Mouse (Mus musculus) neural tube, embryonic 11.5 days (tissue): ENCODE measurements around the gene Olfr15. TPM values are rescaled to one million over a fixed set of nuclear protein-coding genes. Genes with fewer than 3 reads are reported as not detected.
"Not testable (repeated sequence)": the region's sequence is repeated elsewhere in the genome, so short reads cannot be mapped to it uniquely, and the experiment has no call there.

Source experiments
- ATAC-seq: fragments of 200-750 bp; cut with Nextera tagmentation; 2 replicates; pipeline ENCODE4 v1.8.0; 2017; ENCODE audit warnings: moderate number of reproducible peaks, mild to moderate bottlenecking, moderate TSS enrichment, moderate library complexity; ENCODE audit not compliant: insufficient read depth, low FRiP score, low TSS enrichment
- DNase-seq: peaks from one replicate; pipeline ENCODE4 v3.0.0-alpha.2; 2015; ENCODE audit warnings: low spot score
- H3K27ac ChIP-seq: fragments of 300-500 bp; sonication (generic); 2 replicates; pipeline ENCODE4 v1.5.1; 2014; ENCODE audit warnings: low read depth, mild to moderate bottlenecking, low read length
- H3K27me3 ChIP-seq: fragments of 300-500 bp; sonication (generic); 2 replicates; pipeline ENCODE4 v1.6.1; 2014; ENCODE audit warnings: mild to moderate bottlenecking, low read length, mixed read lengths; ENCODE audit not compliant: control insufficient read depth, insufficient read depth
- H3K36me3 ChIP-seq: fragments of 300-500 bp; sonication (generic); 2 replicates; pipeline ENCODE4 v1.6.1; 2014; ENCODE audit warnings: mild to moderate bottlenecking, low read length, moderate library complexity, mixed read lengths; ENCODE audit not compliant: control insufficient read depth, insufficient read depth
- H3K4me1 ChIP-seq: fragments of 300-500 bp; sonication (generic); 2 replicates; pipeline ENCODE4 v1.6.1; 2014; ENCODE audit warnings: low read length, mixed read lengths; ENCODE audit not compliant: control insufficient read depth, insufficient read depth
- H3K4me2 ChIP-seq: fragments of 300-500 bp; sonication (generic); 2 replicates; pipeline ENCODE4 v1.6.1; 2014; ENCODE audit warnings: low read depth, mild to moderate bottlenecking, moderate library complexity
- H3K4me3 ChIP-seq: fragments of 300-500 bp; sonication (generic); 2 replicates; pipeline ENCODE4 v1.5.1; 2014; ENCODE audit warnings: low read depth, low read length
- H3K9ac ChIP-seq: fragments of 300-500 bp; sonication (generic); 2 replicates; pipeline ENCODE4 v1.6.1; 2014; ENCODE audit warnings: mild to moderate bottlenecking, low read length
- H3K9me3 ChIP-seq: fragments of 300-500 bp; sonication (generic); 2 replicates; pipeline ENCODE4 v1.6.1; 2016; ENCODE audit warnings: low read length; ENCODE audit not compliant: control insufficient read depth
- WGBS: fragments of 180-500 bp; shearing (Covaris S2); extraction: QIAGEN DNeasy Blood & Tissue Kit; methylation state at CpG from one replicate; pipeline ENCODE4 v1.1.7; 2014; 5-methylcytosine and 5-hydroxymethylcytosine counted together
- polyA plus RNA-seq: library from polyadenylated mRNA; unstranded; fragments of >200 nt; fragmentation: Nextera tagmentation; extraction: Ambion mirVana; gene quantifications from 2 replicates; pipeline ENCODE4 v1.2.1, GENCODE M21; 2014

Gene Olfr15
- polyA plus RNA-seq, 1 experiment from 2014 or later, result not detected

GRCm38 (mm10) chr16:3839157-3839885, 8.6 kb downstream of the Olfr15 start:
- Histone ChIP-seq H3K4me1 (no peaks in the 10 kb centered on the region), H3K27ac (no peak overlapping the region), H3K4me3 (no peak overlapping the region), H3K9ac (no peak overlapping the region), H3K9me3 (no peaks in the 10 kb centered on the region), H3K4me2 (no peak overlapping the region), H3K27me3 (no peaks in the 10 kb centered on the region), H3K36me3 (no peaks in the 10 kb centered on the region)
- DNase-seq, result no peak
- WGBS, result 61% methylated on average over 17 of the region's 17 CpGs
- ATAC-seq, result no peak

- ATAC-seq (no peak), DNase-seq (no peak)
- Histone ChIP-seq H3K27me3 (no peaks in the 10 kb centered on the region), H3K4me3 (no peak overlapping the region), H3K4me2 (no peak overlapping the region), H3K4me1 (no peaks in the 10 kb centered on the region), H3K9me3 (no peaks in the 10 kb centered on the region), H3K27ac (no peak overlapping the region), H3K36me3 (no peaks in the 10 kb centered on the region), H3K9ac (no peak overlapping the region)
- WGBS, result 38% methylated on average over 4 of the region's 4 CpGs
Observed at GRCm38 (mm10) chr16:3842989-3843388, 12.3 kb downstream of the Olfr15 start.

GRCm38 (mm10) chr16:3843796-3844195, 13.1 kb downstream of the Olfr15 start:
- ATAC-seq, result no peak
- 75% methylated on average over 1 of the region's 1 CpGs for WGBS
- H3K36me3 ChIP-seq, result no peaks in the 10 kb centered on the region
- H3K9me3 ChIP-seq, result no peaks in the 10 kb centered on the region
- no peak overlapping the region for H3K9ac ChIP-seq
- no peak overlapping the region for H3K4me3 ChIP-seq
- H3K4me2 ChIP-seq, result no peak overlapping the region
- H3K27me3 ChIP-seq, result no peaks in the 10 kb centered on the region
- no peak for DNase-seq
- no peak overlapping the region for H3K27ac ChIP-seq
- H3K4me1 ChIP-seq, result no peaks in the 10 kb centered on the region

GRCm38 (mm10) chr16:3846711-3847518, 16.2 kb downstream of the Olfr15 start, which contains the start of gene Zfp174:
Gene Zfp174 (plus strand): TSS chr16:3847268.
- no peaks in the 10 kb centered on the region for H3K9me3 ChIP-seq
- H3K4me3 ChIP-seq, result peak within 1 kb of the TSS; percentile 65
- peak; percentile 100 for ATAC-seq
- no peaks in the 10 kb centered on the region for H3K4me1 ChIP-seq
- no peaks in the 10 kb centered on the region for H3K27me3 ChIP-seq
- WGBS, result 3% methylated on average over 38 of the region's 38 CpGs
- H3K27ac ChIP-seq, result no peak within 1 kb of the TSS
- no peaks in the 10 kb centered on the region for H3K36me3 ChIP-seq
- DNase-seq, result peak; percentile 90
- H3K4me2 ChIP-seq, result peak within 1 kb of the TSS; percentile 59
- H3K9ac ChIP-seq, result peak within 1 kb of the TSS; percentile 62

- H3K27ac ChIP-seq, result no peak overlapping the region
- no peaks in the 10 kb centered on the region for H3K36me3 ChIP-seq
- peak overlapping the region; percentile 65; the same call in 1 of the 2 replicates for H3K4me3 ChIP-seq
- no peaks in the 10 kb centered on the region for H3K4me1 ChIP-seq
- H3K9ac ChIP-seq, result no peak overlapping the region
- ATAC-seq (no peak), DNase-seq (no peak)
- no peaks in the 10 kb centered on the region for H3K9me3 ChIP-seq
- H3K27me3 ChIP-seq, result no peaks in the 10 kb centered on the region
- peak overlapping the region; percentile 59 for H3K4me2 ChIP-seq
- 73% methylated on average over 4 of the region's 4 CpGs for WGBS
Observed at GRCm38 (mm10) chr16:3847871-3848270, 17.2 kb downstream of the Olfr15 start.

- no peaks in the 10 kb centered on the region for H3K9me3 ChIP-seq
- no peak for ATAC-seq
- no peak overlapping the region for H3K4me3 ChIP-seq
- 75% methylated on average over 3 of the region's 3 CpGs for WGBS
- H3K36me3 ChIP-seq, result no peaks in the 10 kb centered on the region
- no peak overlapping the region for H3K27ac ChIP-seq
- DNase-seq, result no peak
- H3K27me3 ChIP-seq, result no peaks in the 10 kb centered on the region
- no peak overlapping the region for H3K9ac ChIP-seq
- no peak overlapping the region for H3K4me2 ChIP-seq
- no peaks in the 10 kb centered on the region for H3K4me1 ChIP-seq
Observed at GRCm38 (mm10) chr16:3848416-3848815, 17.7 kb downstream of the Olfr15 start.

- H3K4me2 ChIP-seq, DNase-seq, H3K4me1 ChIP-seq, ATAC-seq, H3K9ac ChIP-seq, H3K4me3 ChIP-seq, H3K36me3 ChIP-seq, H3K27ac ChIP-seq, H3K9me3 ChIP-seq, H3K27me3 ChIP-seq: not testable (repeated sequence)
- WGBS, result 86% methylated on average over 11 of the region's 13 CpGs
Observed at GRCm38 (mm10) chr16:3851301-3851700, 20.6 kb downstream of the Olfr15 start.

- Histone ChIP-seq H3K4me2 (no peak overlapping the region), H3K4me3 (no peak overlapping the region), H3K36me3 (no peaks in the 10 kb centered on the region), H3K9me3 (no peaks in the 10 kb centered on the region), H3K27ac (no peak overlapping the region), H3K27me3 (no peaks in the 10 kb centered on the region), H3K4me1 (no peaks in the 10 kb centered on the region), H3K9ac (no peak overlapping the region)
- DNase-seq (no peak), ATAC-seq (no peak)
- 36% methylated on average over 12 of the region's 12 CpGs for WGBS
Observed at GRCm38 (mm10) chr16:3852586-3852985, 21.9 kb downstream of the Olfr15 start.
